Mouse (Mus musculus) fibroblast of lung, adult 2 months (primary cell): ENCODE results near the gene Ing4.
"Not testable (repeated sequence)": the region's sequence is repeated elsewhere in the genome, so short reads cannot be mapped to it uniquely, and the experiment has no call there.

ENCODE experiments used
- DNase-seq: peaks from one replicate; pipeline ENCODE4 v3.0.0-alpha.2; 2011; ENCODE audit warnings: low read depth

Gene Ing4

GRCm38 (mm10) chr6:125039533-125040153, at the start of gene Ing4:
TSS of gene Ing4 (plus strand) at chr6:125039760.
- DNase-seq: peak; percentile 96

GRCm38 (mm10) chr6:124992241-124992640, 47.3 kb upstream of the Ing4 start:
- DNase-seq: no peak

GRCm38 (mm10) chr6:124993365-124993764, 46.2 kb upstream of the Ing4 start:
- DNase-seq: no peak

GRCm38 (mm10) chr6:124993876-124994275, 45.7 kb upstream of the Ing4 start:
- no peak for DNase-seq

GRCm38 (mm10) chr6:124995246-124995645, 44.3 kb upstream of the Ing4 start:
- DNase-seq: no peak

- no peak for DNase-seq
Observed at GRCm38 (mm10) chr6:124995831-124996403, 43.6 kb upstream of the Ing4 start.

- DNase-seq: no peak
Observed at GRCm38 (mm10) chr6:124996551-124997501, 42.7 kb upstream of the Ing4 start, which contains the start of gene Pianp. TSS of gene Pianp (plus strand) at chr6:124996694.

GRCm38 (mm10) chr6:124998066-124998465, 41.5 kb upstream of the Ing4 start:
- DNase-seq: no peak

GRCm38 (mm10) chr6:124999091-124999490, 40.5 kb upstream of the Ing4 start:
- no peak for DNase-seq

GRCm38 (mm10) chr6:124999546-124999945, 40.0 kb upstream of the Ing4 start:
- no peak for DNase-seq

- DNase-seq: no peak
Observed at GRCm38 (mm10) chr6:125003706-125004105, 35.9 kb upstream of the Ing4 start.

- DNase-seq: no peak
Observed at GRCm38 (mm10) chr6:125005086-125005485, 34.5 kb upstream of the Ing4 start.

GRCm38 (mm10) chr6:125008060-125008459, 31.5 kb upstream of the Ing4 start:
- no peak for DNase-seq

- peak; percentile 97 for DNase-seq
Observed at GRCm38 (mm10) chr6:125008586-125009128, 30.9 kb upstream of the Ing4 start.

GRCm38 (mm10) chr6:125009129-125009180, 30.6 kb upstream of the Ing4 start, which contains the start of gene Zfp384:
TSS of gene Zfp384 (plus strand) at chr6:125009145.
- no peak for DNase-seq

GRCm38 (mm10) chr6:125009181-125010073, 30.1 kb upstream of the Ing4 start:
- DNase-seq: peak; percentile 33

- DNase-seq: no peak
Observed at GRCm38 (mm10) chr6:125017682-125018081, 21.9 kb upstream of the Ing4 start.

- not testable (repeated sequence) for DNase-seq
Observed at GRCm38 (mm10) chr6:125030532-125030931, 9.0 kb upstream of the Ing4 start.

- DNase-seq: no peak
Observed at GRCm38 (mm10) chr6:125031604-125032003, 8.0 kb upstream of the Ing4 start.

GRCm38 (mm10) chr6:125038666-125039065, 894 bp upstream of the Ing4 start:
- DNase-seq: no peak

- DNase-seq: no peak
Observed at GRCm38 (mm10) chr6:125039131-125039530, 429 bp upstream of the Ing4 start.

- DNase-seq: no peak
Observed at GRCm38 (mm10) chr6:125040221-125040620, 661 bp downstream of the Ing4 start.
